In genomic region chr1:178146513-178146912, GRCm38 (mm10) we compare ENCODE assay signal across 8 mouse cellular contexts. TPM values are rescaled to one million over a fixed set of nuclear protein-coding genes. Genes with fewer than 3 reads are reported as not detected.
DNase-seq lines count a peak whose midpoint lies in the region; ATAC-seq lines count a peak whose summit lies in the region.
"Not testable (repeated sequence)": the region's sequence is repeated elsewhere in the genome, so short reads cannot be mapped to it uniquely, and the experiment has no call there.

No protein-coding gene starts in this region.

- intact Hi-C loops in left cerebral cortex, postnatal 25 days (cut with DNase I) = loop anchor here (5.0 kb wide), 1 partner anchor 316 kb away; no protein-coding TSS in a partner anchor

- not testable (repeated sequence) for H3K27me3 ChIP-seq in midbrain, embryonic 14.5 days (ENCODE audit: control insufficient read depth, insufficient read depth, low read length)

- not testable (repeated sequence) for H3K9me3 ChIP-seq in midbrain, embryonic 14.5 days (ENCODE audit: control insufficient read depth, low read length)

- peak; percentile 55 to 58 for DNase-seq in B cell, adult 2 months
- peak; percentile 31 for DNase-seq in adipocyte (ENCODE audit: low spot score)
- DNase-seq in heart, adult 9 months (ENCODE audit: low spot score in 2 of 2) = peak; percentile 15 to 47
- peak; percentile 75 for DNase-seq in kidney, adult 9 months
- peak; percentile 61 to 64 for DNase-seq in left cerebral cortex, postnatal 25 days (ENCODE audit: low spot score in 2 of 2)
- DNase-seq in midbrain, embryonic 14.5 days = peak; percentile 47
- peak; percentile 2 for DNase-seq in skeletal muscle tissue, adult 2 months (ENCODE audit: low read depth, low spot score)

- H3K4me1 ChIP-seq in midbrain, embryonic 14.5 days (ENCODE audit: control insufficient read depth, insufficient read depth, low read length) = not testable (repeated sequence)

- H3K9ac ChIP-seq in midbrain, embryonic 14.5 days (replicated peaks; ENCODE audit: low read length) = not testable (repeated sequence)

- WGBS in midbrain, embryonic 14.5 days = 19% methylated on average over 2 of the region's 2 CpGs

- not testable (repeated sequence) for H3K4me2 ChIP-seq in midbrain, embryonic 14.5 days (ENCODE audit: low read length)

- H3K27ac ChIP-seq in midbrain, embryonic 14.5 days (replicated peaks; ENCODE audit: low read depth, low read length) = not testable (repeated sequence)

- H3K4me3 ChIP-seq in midbrain, embryonic 14.5 days (replicated peaks; ENCODE audit: low read depth, low read length) = not testable (repeated sequence)

- not testable (repeated sequence) for H3K36me3 ChIP-seq in midbrain, embryonic 14.5 days (ENCODE audit: control insufficient read depth, insufficient read depth, low read length)

- peak; percentile 69 for ATAC-seq in erythroblast, adult 5-6 weeks (replicated peaks; ENCODE audit: low FRiP score, poor library complexity, severe bottlenecking)
- ATAC-seq in midbrain, embryonic 14.5 days (ENCODE audit: low FRiP score, low TSS enrichment) = not testable (repeated sequence)

RNA-seq across cellular contexts. Expression of gene Desi2, which starts 40.7 kb away (rescaled TPM):
- 5.8 and 10.2 TPM in 2 replicates for total RNA-seq in erythroblast, adult 5-6 weeks (2015; ENCODE audit: low replicate concordance)
- 2.1 and 3.1 TPM in 2 replicates for total RNA-seq in erythroblast, adult 5-6 weeks (2017; ENCODE audit: low replicate concordance)
- 10 to 100 TPM; 19.5 to 19.7 TPM for total RNA-seq in left cerebral cortex, postnatal 25 days (2021)
- 21.8 and 22.9 TPM in 2 replicates for polyA plus RNA-seq in midbrain, embryonic 14.5 days (2014; fragmentation: Nextera tagmentation; extraction: Ambion mirVana)

Comparison
In these comparisons a context has a peak if more than half of its experiments do, and no peak if none do; other contexts are left out.
1. DNase-seq: peak in every context shown above with its lines; median percentile 75 in kidney, adult 9 months; 62 in left cerebral cortex, postnatal 25 days; 56 in B cell, adult 2 months; 47 in midbrain, embryonic 14.5 days; 31 in adipocyte; 31 in heart, adult 9 months; 2 in skeletal muscle tissue, adult 2 months.